Mouse (Mus musculus) gastrocnemius, postnatal 14 days (tissue): Measurements from ENCODE around the gene Tmem87b. TPM values are rescaled to one million over a fixed set of nuclear protein-coding genes. Genes with fewer than 3 reads are reported as not detected.

ENCODE experiments used
- DNase-seq: peaks from one replicate; pipeline ENCODE4 v3.0.0; 2021; ENCODE audit warnings: mixed read lengths
- intact Hi-C: fragments of 180-260 bp; cut with DNase I; formaldehyde crosslinking; loops from one replicate; pipeline ENCODE4 v1.15.1; 2025; ENCODE audit warnings: low total_unique reads
- total RNA-seq, 2 experiments: library from RNA; stranded (reverse); gene quantifications; 2 replicates each; pipeline ENCODE4 v1.2.3; 2021

Gene Tmem87b
- total RNA-seq, 2 experiments from 2014 or later = 13.0 to 13.3 TPM

DNA sequence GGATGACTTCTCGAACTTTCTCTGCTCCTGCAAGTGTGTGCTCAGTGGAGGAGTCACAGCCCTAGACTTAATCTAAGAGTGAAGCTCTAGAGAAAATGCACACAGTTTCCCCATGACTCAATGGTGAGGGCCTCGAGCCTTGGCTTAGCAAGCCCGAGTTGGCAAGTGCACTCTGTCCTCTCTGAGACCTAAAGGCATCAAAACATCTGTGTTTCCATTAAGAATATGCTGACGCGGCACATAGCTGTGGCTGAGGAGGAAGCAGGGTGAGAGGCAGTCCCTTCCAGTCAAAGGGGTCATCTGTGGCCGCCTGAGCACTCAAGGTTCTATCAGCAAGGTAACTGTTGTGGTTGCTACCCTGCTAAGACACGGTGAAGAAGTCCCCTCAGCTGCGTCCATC is 53.7 kb downstream of the Tmem87b start:
- DNase-seq = peak; percentile 16

DNA sequence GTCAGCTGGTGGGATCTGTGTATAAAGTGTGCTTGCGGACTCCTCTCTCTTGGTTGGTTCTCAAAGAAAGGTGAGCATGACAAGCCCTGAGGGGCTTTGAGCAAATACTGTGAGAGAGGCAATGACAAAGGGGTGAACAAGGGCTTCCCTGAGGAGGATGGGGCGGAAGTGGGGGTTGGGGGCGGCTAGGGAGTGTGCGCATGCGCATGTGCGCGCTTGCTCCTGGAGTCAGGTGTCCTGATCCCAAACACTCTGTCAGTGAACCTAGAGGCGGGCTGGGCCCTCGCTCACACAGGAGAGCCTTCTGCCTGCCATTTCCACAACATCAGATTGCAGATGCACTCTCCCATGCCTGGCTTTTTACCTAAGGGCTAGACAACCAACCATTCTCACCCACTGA is 54.3 kb downstream of the Tmem87b start:
- DNase-seq = no peak
- intact Hi-C loops = no loop called here

More for the DNA sequence above, 53.7 kb downstream of the Tmem87b start:
- intact Hi-C loops = no loop called here

DNA sequence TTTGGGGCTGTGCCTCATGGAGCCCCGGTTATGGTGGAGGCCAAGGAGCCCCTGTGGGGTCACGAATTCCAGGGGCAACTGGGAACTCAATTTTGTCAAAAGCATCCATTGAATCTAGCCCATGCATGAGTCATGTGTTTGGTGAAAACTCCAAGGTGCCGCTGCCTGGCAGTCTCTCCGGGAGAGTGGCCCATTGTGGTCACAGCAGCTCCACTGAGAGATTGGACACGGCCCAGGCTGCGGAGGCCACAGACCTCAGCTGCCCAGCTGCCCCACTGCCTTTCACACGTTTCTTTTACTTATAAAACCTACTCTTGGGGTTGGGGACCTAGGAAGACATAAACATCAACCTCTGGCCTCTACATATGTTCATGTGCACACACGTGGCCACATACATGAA is 57.6 kb downstream of the Tmem87b start:
- no peak for DNase-seq
- intact Hi-C loops = no loop called here

DNA sequence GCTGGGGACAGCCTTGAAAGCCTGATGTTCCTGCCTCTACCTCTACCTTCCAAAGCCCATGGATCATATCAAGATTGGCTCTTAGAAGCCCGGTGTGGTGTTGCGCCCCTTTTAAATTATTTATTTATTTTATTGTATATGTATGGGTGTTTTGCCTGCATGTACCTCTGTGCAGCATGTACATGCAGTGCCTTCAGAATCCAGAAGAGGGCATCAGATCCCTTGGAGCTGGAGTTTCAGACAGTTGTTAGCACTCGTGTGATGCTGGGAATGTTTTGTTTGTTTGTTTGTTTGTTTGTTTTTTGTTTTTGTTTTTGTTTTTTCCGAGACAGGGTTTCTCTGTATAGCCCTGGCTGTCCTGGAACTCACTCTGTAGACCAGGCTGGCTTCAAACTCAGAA is 63.3 kb downstream of the Tmem87b start:
- intact Hi-C loops = no loop called here
- DNase-seq = no peak

DNA sequence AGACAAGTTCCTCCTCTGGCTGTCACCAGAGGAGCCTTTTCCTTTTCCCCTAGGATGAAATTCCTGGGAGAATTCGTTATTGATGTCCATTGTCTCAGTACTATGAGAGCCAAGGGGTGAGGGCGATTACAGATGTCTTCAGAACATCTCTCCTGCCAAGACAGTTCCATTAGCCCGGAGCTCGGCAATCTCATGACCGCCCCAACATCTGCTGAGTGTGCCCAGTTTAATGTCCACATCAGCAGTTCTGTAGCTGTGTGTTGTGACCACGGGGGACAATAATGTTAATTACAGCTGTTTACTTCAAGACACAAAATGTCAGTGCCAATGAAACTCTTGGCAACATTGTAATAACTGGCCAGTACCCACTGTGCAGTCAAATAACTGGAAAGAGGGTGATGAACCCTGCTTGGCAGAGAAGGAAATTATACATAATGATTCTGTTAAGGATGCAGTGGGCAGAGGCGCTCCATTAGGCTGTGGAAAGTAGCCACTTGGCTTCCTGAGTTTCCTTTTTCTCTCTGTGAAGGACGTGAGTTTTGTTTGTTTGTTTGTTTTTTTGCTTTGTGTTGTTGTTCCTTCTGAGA is 67.4 kb downstream of the Tmem87b start:
- DNase-seq = no peak
- intact Hi-C loops = no loop called here

DNA sequence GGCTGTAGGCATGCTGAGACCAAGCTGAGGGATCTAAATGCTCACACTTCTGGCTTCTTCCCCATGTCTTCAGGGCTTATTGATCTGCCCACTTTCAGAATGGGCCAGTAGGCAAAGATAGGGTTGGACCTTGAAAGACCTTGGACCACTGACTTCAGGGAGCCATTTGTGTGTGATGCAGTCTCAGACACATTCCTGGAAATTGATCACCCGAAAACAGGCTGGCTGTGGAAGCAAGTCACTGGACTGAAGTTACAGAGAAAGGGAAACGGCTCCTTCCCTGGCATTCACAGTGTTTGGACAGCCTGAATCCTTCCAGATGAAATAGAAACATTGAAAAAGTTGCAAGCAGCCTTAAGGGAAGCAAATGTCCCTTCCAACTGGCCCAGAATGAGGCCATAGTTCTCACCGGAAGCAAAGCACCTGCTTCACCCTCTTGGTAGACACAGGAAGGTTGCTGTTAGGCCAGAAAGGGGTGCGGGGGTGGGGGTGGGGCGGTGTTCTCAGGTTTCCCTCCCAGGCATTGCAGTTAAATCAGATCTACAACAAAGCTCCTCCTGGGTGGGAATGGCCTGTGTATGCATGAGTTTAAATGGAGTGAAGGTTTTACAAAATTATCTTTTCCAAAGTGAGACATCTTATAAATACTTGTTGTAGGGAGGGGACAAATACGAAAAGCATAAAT is 70.1 kb downstream of the Tmem87b start:
- intact Hi-C loops = no loop called here
- DNase-seq = no peak

DNA sequence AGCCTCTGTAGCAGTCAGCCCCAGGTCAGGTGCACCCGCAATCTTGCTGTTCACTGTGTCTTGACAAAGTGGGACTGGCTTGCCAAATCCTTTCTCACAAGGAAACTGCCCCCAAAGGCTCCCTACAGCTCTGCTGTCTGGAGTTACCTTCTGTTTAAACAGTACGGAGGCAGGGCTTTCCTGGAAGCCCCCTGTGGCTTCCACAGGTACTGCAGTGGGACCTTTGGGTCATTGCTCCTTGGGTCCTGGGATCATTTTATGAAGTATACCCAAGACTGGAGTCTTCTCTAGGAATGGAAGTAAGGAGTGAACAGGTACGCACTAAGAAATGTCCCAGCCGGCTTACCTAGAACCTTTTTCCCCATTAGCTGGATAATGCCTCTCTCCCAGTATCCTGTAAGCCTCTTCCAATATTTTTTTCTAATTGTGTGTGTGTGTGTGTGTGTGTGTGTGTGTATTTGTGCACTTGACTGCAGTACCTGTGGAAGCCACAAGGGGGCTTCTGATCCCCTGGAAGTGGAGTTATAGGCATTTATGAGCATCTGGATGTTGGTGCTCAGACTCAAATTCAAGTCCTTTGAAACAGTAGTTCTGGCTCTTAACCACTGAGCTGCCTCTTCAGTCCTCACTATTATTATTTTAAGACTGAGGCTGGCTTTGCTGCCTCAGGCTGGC is 72.9 kb downstream of the Tmem87b start:
- no peak for DNase-seq
- intact Hi-C loops = no loop called here

DNA sequence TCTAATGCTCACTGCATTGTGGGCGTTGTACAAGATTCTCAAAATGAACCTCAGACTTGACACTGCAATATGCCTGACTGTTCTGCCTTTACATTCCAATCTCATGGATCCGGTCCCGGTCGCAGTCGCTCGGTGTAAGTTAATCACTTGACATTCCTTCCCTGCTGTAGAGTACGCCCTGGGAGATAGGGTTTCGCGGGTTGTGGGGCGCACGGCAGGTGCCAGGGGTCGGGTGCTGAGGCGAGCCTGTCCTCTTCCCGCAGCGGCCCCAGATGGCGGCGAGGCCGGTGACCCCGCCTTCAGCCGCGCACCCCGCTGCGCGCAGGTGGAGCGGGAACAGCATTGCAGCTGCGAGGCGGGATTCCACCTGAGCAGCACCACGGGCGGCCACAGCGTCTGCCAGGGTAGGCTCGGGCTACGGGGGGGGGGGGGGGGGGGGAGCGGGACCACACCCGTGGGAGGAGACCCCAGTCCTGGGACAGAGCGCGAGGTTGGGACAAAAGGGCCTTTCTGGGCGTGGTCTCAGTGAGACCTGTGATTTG is 74.3 kb downstream of the Tmem87b start:
- DNase-seq = no peak
- intact Hi-C loops = no loop called here

DNA sequence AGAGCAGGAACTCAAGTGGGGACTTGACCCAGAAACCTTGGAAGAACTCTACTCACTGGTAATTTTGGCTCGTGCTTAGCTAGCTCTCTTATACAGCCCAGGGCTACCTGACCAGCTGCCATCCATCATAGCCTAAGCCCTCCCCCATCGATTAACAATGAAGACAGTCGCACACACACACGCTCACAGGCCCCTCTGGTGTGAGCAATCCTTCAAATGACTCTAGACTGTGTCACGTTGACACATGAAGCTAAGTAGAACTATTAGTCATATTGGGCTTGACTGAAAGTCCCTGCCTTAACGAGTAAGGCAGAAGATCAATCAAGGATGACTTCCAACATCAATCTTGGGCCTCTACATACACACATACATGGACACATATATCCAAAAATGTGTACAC is 84.9 kb downstream of the Tmem87b start:
- intact Hi-C loops = no loop called here
- DNase-seq = no peak

DNA sequence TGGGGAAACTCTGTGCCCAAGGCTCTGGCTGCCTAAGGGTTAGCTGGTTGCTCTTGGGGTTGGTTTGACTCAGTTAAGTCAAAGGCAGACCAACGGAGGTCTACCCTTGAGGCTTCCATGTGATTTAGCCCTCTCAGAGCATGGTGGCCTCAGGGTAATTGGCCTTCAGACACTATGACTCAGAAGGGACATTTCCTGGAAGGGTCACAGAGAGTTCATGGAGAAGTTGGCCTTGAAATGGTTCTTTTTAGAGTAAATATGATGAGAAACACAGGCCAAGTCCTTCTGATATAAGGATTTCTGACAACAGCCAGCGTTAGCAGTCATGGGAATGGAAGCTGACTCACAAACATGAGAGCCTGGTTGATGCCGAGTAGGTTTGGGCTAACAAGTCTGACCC is 85.7 kb downstream of the Tmem87b start:
- DNase-seq = no peak
- intact Hi-C loops = no loop called here

Other genes starting within 250 kb of the Tmem87b start
- gene Spdye4c, start 226.9 kb upstream of the Tmem87b start, total RNA-seq = not detected
- 10 to 100 TPM; 32.2 to 32.7 TPM for gene Anapc1, start 130.7 kb upstream of the Tmem87b start, total RNA-seq
- gene Mertk, start 119.2 kb upstream of the Tmem87b start, total RNA-seq = 1 to 10 TPM; 3.6 to 5.0 TPM
- 10 to 100 TPM; 10.3 to 10.5 TPM for gene Fbln7, start 44.9 kb downstream of the Tmem87b start, total RNA-seq
- gene Zc3h8, start 126.0 kb downstream of the Tmem87b start, total RNA-seq = 1 to 10 TPM; 4.5 to 5.8 TPM
- 1 to 10 TPM; 4.6 to 6.8 TPM for gene Zc3h6, start 149.3 kb downstream of the Tmem87b start, total RNA-seq
- 10 to 100 TPM; 13.8 to 16.8 TPM for gene Gm10762, start 149.6 kb downstream of the Tmem87b start, total RNA-seq
- under 1 TPM in 1 of 2 experiments, not detected in 1; 0.04 TPM for gene Vinac1, start 230.1 kb downstream of the Tmem87b start, total RNA-seq
- 1 to 10 TPM; 5.6 to 7.3 TPM for gene Ttl, start 247.8 kb downstream of the Tmem87b start, total RNA-seq